Mouse (Mus musculus): ENCODE results near the gene Atad1. TPM values are rescaled to one million over a fixed set of nuclear protein-coding genes. Genes with fewer than 3 reads are reported as not detected.

The Atad1 gene
- polyA plus RNA-seq, 1 experiment: 107 TPM

GRCm38 (mm10) chr19:32757831-32758792 is 18.5 kb upstream of the Atad1 start:
- no peaks in the 10 kb centered on the region for H3K27me3 ChIP-seq (ENCODE audit: control insufficient read depth, insufficient read depth, low read length, poor library complexity, severe bottlenecking)
- no peaks in the 10 kb centered on the region for H3K4me1 ChIP-seq (ENCODE audit: control insufficient read depth, insufficient read depth, low read length)
- peak overlapping the region; percentile 97 for H3K9ac ChIP-seq (ENCODE audit: low read depth, poor library complexity, severe bottlenecking)
- H3K4me3 ChIP-seq (ENCODE audit: low read depth, low read length): peak overlapping the region; percentile 95
- peaks cover 9% of the 10 kb centered on the region for H3K36me3 ChIP-seq (ENCODE audit: control insufficient read depth, insufficient read depth, low read length, poor library complexity, severe bottlenecking)
- no peaks in the 10 kb centered on the region for H3K9me3 ChIP-seq (replicated peaks; ENCODE audit: control insufficient read depth, insufficient read depth, low read length, poor library complexity, severe bottlenecking)
- peak overlapping the region; percentile 20; the same call in 1 of the 2 replicates for H3K27ac ChIP-seq (ENCODE audit: insufficient read depth, low read length)
- no peak for TF ChIP-seq CTCF (IDR thresholded peaks at IDR 0.05; ENCODE audit: low read depth, low read length)
- TF ChIP-seq POLR2A (IDR thresholded peaks at IDR 0.05; ENCODE audit: insufficient read depth, low read length): no peak
- TF ChIP-seq EP300 (IDR thresholded peaks at IDR 0.05; ENCODE audit: insufficient read depth, low read depth, low read length): no peak

- peak; percentile 81 for TF ChIP-seq EP300 (IDR thresholded peaks at IDR 0.05; ENCODE audit: insufficient read depth, low read depth, low read length)
- peak; percentile 66 for TF ChIP-seq POLR2A (IDR thresholded peaks at IDR 0.05; ENCODE audit: insufficient read depth, low read length)
- TF ChIP-seq CTCF (IDR thresholded peaks at IDR 0.05; ENCODE audit: low read depth, low read length): no peak
- peaks cover 3% of the 10 kb centered on the region; the same call in 1 of the 2 replicates for H3K36me3 ChIP-seq (ENCODE audit: control insufficient read depth, insufficient read depth, low read length, poor library complexity, severe bottlenecking)
- peak within 1 kb of the TSS; percentile 95 for H3K4me3 ChIP-seq (ENCODE audit: low read depth, low read length)
- H3K27ac ChIP-seq (ENCODE audit: insufficient read depth, low read length): peak within 1 kb of the TSS; percentile 44
- H3K9ac ChIP-seq (ENCODE audit: low read depth, poor library complexity, severe bottlenecking): peak within 1 kb of the TSS; percentile 97
- no peaks in the 10 kb centered on the region for H3K27me3 ChIP-seq (ENCODE audit: control insufficient read depth, insufficient read depth, low read length, poor library complexity, severe bottlenecking)
- H3K4me1 ChIP-seq (ENCODE audit: control insufficient read depth, insufficient read depth, low read length): no peaks in the 10 kb centered on the region
- H3K9me3 ChIP-seq (replicated peaks; ENCODE audit: control insufficient read depth, insufficient read depth, low read length, poor library complexity, severe bottlenecking): no peaks in the 10 kb centered on the region
Observed at GRCm38 (mm10) chr19:32756900-32757725, 17.5 kb upstream of the Atad1 start, which contains the start of gene Pten. TSS of gene Pten (plus strand) at chr19:32757497.

GRCm38 (mm10) chr19:32756636-32756899 is 17.0 kb upstream of the Atad1 start:
- Histone ChIP-seq H3K27me3 (ENCODE audit: control insufficient read depth, insufficient read depth, low read length, poor library complexity, severe bottlenecking) (no peaks in the 10 kb centered on the region), H3K9ac (ENCODE audit: low read depth, poor library complexity, severe bottlenecking) (peak overlapping the region; percentile 72), H3K27ac (ENCODE audit: insufficient read depth, low read length) (peak overlapping the region; percentile 44; the same call in 1 of the 2 replicates), H3K36me3 (ENCODE audit: control insufficient read depth, insufficient read depth, low read length, poor library complexity, severe bottlenecking) (peaks cover 3% of the 10 kb centered on the region; the same call in 1 of the 2 replicates), H3K4me3 (ENCODE audit: low read depth, low read length) (peak overlapping the region; percentile 94), H3K4me1 (ENCODE audit: control insufficient read depth, insufficient read depth, low read length) (no peaks in the 10 kb centered on the region), H3K9me3 (replicated peaks; ENCODE audit: control insufficient read depth, insufficient read depth, low read length, poor library complexity, severe bottlenecking) (no peaks in the 10 kb centered on the region)
- TF ChIP-seq EP300 (IDR thresholded peaks at IDR 0.05; ENCODE audit: insufficient read depth, low read depth, low read length): no peak

- Histone ChIP-seq H3K27ac (ENCODE audit: insufficient read depth, low read length) (peak overlapping the region; percentile 75), H3K36me3 (ENCODE audit: control insufficient read depth, insufficient read depth, low read length, poor library complexity, severe bottlenecking) (peaks cover 3% of the 10 kb centered on the region; the same call in 1 of the 2 replicates), H3K27me3 (ENCODE audit: control insufficient read depth, insufficient read depth, low read length, poor library complexity, severe bottlenecking) (no peaks in the 10 kb centered on the region), H3K4me3 (ENCODE audit: low read depth, low read length) (peak overlapping the region; percentile 94), H3K4me1 (ENCODE audit: control insufficient read depth, insufficient read depth, low read length) (no peaks in the 10 kb centered on the region), H3K9me3 (replicated peaks; ENCODE audit: control insufficient read depth, insufficient read depth, low read length, poor library complexity, severe bottlenecking) (no peaks in the 10 kb centered on the region), H3K9ac (ENCODE audit: low read depth, poor library complexity, severe bottlenecking) (peak overlapping the region; percentile 72)
- peak; percentile 73; the same call in 1 of the 2 replicates for TF ChIP-seq EP300 (IDR thresholded peaks at IDR 0.05; ENCODE audit: insufficient read depth, low read depth, low read length)
- peak; percentile 94 for TF ChIP-seq POLR2A (IDR thresholded peaks at IDR 0.05; ENCODE audit: insufficient read depth, low read length)
- peak; percentile 18 for TF ChIP-seq CTCF (IDR thresholded peaks at IDR 0.05; ENCODE audit: low read depth, low read length)
Observed at GRCm38 (mm10) chr19:32755792-32756635, 16.4 kb upstream of the Atad1 start.

GRCm38 (mm10) chr19:32755104-32755791 is 15.7 kb upstream of the Atad1 start:
- Histone ChIP-seq H3K4me3 (ENCODE audit: low read depth, low read length) (peak overlapping the region; percentile 94), H3K27ac (ENCODE audit: insufficient read depth, low read length) (no peak overlapping the region), H3K9me3 (replicated peaks; ENCODE audit: control insufficient read depth, insufficient read depth, low read length, poor library complexity, severe bottlenecking) (no peaks in the 10 kb centered on the region), H3K4me1 (ENCODE audit: control insufficient read depth, insufficient read depth, low read length) (no peaks in the 10 kb centered on the region), H3K27me3 (ENCODE audit: control insufficient read depth, insufficient read depth, low read length, poor library complexity, severe bottlenecking) (no peaks in the 10 kb centered on the region), H3K36me3 (ENCODE audit: control insufficient read depth, insufficient read depth, low read length, poor library complexity, severe bottlenecking) (no peaks in the 10 kb centered on the region), H3K9ac (ENCODE audit: low read depth, poor library complexity, severe bottlenecking) (peak overlapping the region; percentile 72)
- TF ChIP-seq POLR2A (IDR thresholded peaks at IDR 0.05; ENCODE audit: insufficient read depth, low read length): no peak
- no peak for TF ChIP-seq EP300 (IDR thresholded peaks at IDR 0.05; ENCODE audit: insufficient read depth, low read depth, low read length)
- no peak for TF ChIP-seq CTCF (IDR thresholded peaks at IDR 0.05; ENCODE audit: low read depth, low read length)
